Mouse (Mus musculus) hindbrain, embryonic 16.5 days (tissue): ENCODE measurements around the gene Pnpla8. TPM values are rescaled to one million over a fixed set of nuclear protein-coding genes. Genes with fewer than 3 reads are reported as not detected.
A peak's percentile ranks its signal among the peaks of the same experiment; 100 is the strongest.
"Not testable (repeated sequence)": the region's sequence is repeated elsewhere in the genome, so short reads cannot be mapped to it uniquely, and the experiment has no call there.

ENCODE experiments used
- ATAC-seq: fragments of 200-750 bp; cut with Nextera tagmentation; 2 replicates; pipeline ENCODE4 v1.8.0; 2017; ENCODE audit warnings: moderate TSS enrichment, moderate library complexity
- H3K27ac ChIP-seq: fragments of 300-500 bp; sonication (generic); 2 replicates; pipeline ENCODE4 v1.5.1; 2014; ENCODE audit warnings: low read depth, mild to moderate bottlenecking, control low read depth, low read length, moderate library complexity
- H3K27me3 ChIP-seq: fragments of 300-500 bp; sonication (generic); replicated peaks from 2 replicates; pipeline ENCODE4 v1.6.1; 2014; ENCODE audit warnings: low read length; ENCODE audit not compliant: control insufficient read depth, insufficient read depth
- H3K36me3 ChIP-seq: fragments of 300-500 bp; sonication (generic); 2 replicates; pipeline ENCODE4 v1.6.1; 2014; ENCODE audit warnings: mild to moderate bottlenecking, low read length, moderate library complexity, mixed read lengths; ENCODE audit not compliant: control insufficient read depth, insufficient read depth
- H3K4me1 ChIP-seq: fragments of 300-500 bp; sonication (generic); 2 replicates; pipeline ENCODE4 v1.6.1; 2014; ENCODE audit warnings: low read depth, low read length; ENCODE audit not compliant: control insufficient read depth, insufficient read depth
- H3K4me2 ChIP-seq: fragments of 300-500 bp; sonication (generic); 2 replicates; pipeline ENCODE4 v1.6.1; 2014; ENCODE audit warnings: mild to moderate bottlenecking, low read length, control low read depth, moderate library complexity
- H3K4me3 ChIP-seq: fragments of 300-500 bp; sonication (generic); 2 replicates; pipeline ENCODE4 v1.5.1; 2014; ENCODE audit warnings: mild to moderate bottlenecking, low read length, control low read depth, moderate library complexity
- H3K9ac ChIP-seq: fragments of 300-500 bp; sonication (generic); 2 replicates; pipeline ENCODE4 v1.6.1; 2014; ENCODE audit warnings: low read depth, mild to moderate bottlenecking, control low read depth, low read length, moderate library complexity
- H3K9me3 ChIP-seq: fragments of 300-500 bp; sonication (generic); 2 replicates; pipeline ENCODE4 v1.6.1; 2014; ENCODE audit warnings: mild to moderate bottlenecking, low read length, moderate library complexity; ENCODE audit not compliant: control insufficient read depth
- WGBS: fragments of 180-500 bp; shearing (Covaris S2); extraction: QIAGEN DNeasy Blood & Tissue Kit; methylation state at CpG from one replicate; pipeline ENCODE4 v1.1.7; 2014; 5-methylcytosine and 5-hydroxymethylcytosine counted together
- polyA plus RNA-seq: library from polyadenylated mRNA; unstranded; fragments of >200 nt; fragmentation: Nextera tagmentation; extraction: Ambion mirVana; gene quantifications from 2 replicates; pipeline ENCODE4 v1.2.1, GENCODE M21; 2015

The Pnpla8 gene
- polyA plus RNA-seq, result 127 and 130 TPM in 2 replicates

- not testable (repeated sequence) for ATAC-seq, H3K36me3 ChIP-seq, H3K9me3 ChIP-seq, H3K27me3 ChIP-seq, H3K27ac ChIP-seq, H3K4me1 ChIP-seq
- WGBS, result 91% methylated on average over 2 of the region's 2 CpGs
- H3K4me2 ChIP-seq, result peak within 1 kb of the TSS; percentile 82
- peak within 1 kb of the TSS; percentile 53 for H3K4me3 ChIP-seq
- peak within 1 kb of the TSS; percentile 74 for H3K9ac ChIP-seq
Observed at GRCm38 (mm10) chr12:44221070-44221469, at the start of gene Pnpla8. TSS of gene Pnpla8 (plus strand) at chr12:44221370.

GRCm38 (mm10) chr12:44176331-44177037 is 44.7 kb upstream of the Pnpla8 start:
- H3K27ac ChIP-seq, result no peak overlapping the region

GRCm38 (mm10) chr12:44177038-44177355 is 44.2 kb upstream of the Pnpla8 start:
- no peak overlapping the region for H3K9ac ChIP-seq
- H3K27ac ChIP-seq, result no peak overlapping the region
- H3K4me1 ChIP-seq, result no peaks in the 10 kb centered on the region; the same call in none of the 2 replicates
- no peaks in the 10 kb centered on the region for H3K36me3 ChIP-seq
- no peaks in the 10 kb centered on the region for H3K9me3 ChIP-seq
- H3K4me2 ChIP-seq, result no peak overlapping the region
- 25% methylated on average over 2 of the region's 2 CpGs for WGBS
- ATAC-seq, result peak; percentile 9; the same call in 1 of the 2 replicates
- no peak overlapping the region for H3K4me3 ChIP-seq
- no peaks in the 10 kb centered on the region for H3K27me3 ChIP-seq

More at GRCm38 (mm10) chr12:44176331-44177037, 44.7 kb upstream of the Pnpla8 start:
- Histone ChIP-seq H3K4me1 (no peaks in the 10 kb centered on the region; the same call in none of the 2 replicates), H3K4me3 (no peak overlapping the region), H3K9me3 (no peaks in the 10 kb centered on the region), H3K27me3 (no peaks in the 10 kb centered on the region), H3K9ac (no peak overlapping the region), H3K4me2 (peak overlapping the region; percentile 20; the same call in 1 of the 2 replicates), H3K36me3 (no peaks in the 10 kb centered on the region)
- WGBS, result 26% methylated on average over 10 of the region's 10 CpGs
- ATAC-seq, result peak; percentile 49; the same call in 1 of the 2 replicates

- H3K27me3 ChIP-seq, result no peaks in the 10 kb centered on the region
- H3K36me3 ChIP-seq, result no peaks in the 10 kb centered on the region
- peak; percentile 95 for ATAC-seq
- H3K4me2 ChIP-seq, result peak overlapping the region; percentile 25; the same call in 1 of the 2 replicates
- H3K4me3 ChIP-seq, result no peak overlapping the region
- 34% methylated on average over 9 of the region's 9 CpGs for WGBS
- H3K9me3 ChIP-seq, result no peaks in the 10 kb centered on the region
- H3K27ac ChIP-seq, result no peak overlapping the region
- no peaks in the 10 kb centered on the region; the same call in none of the 2 replicates for H3K4me1 ChIP-seq
- H3K9ac ChIP-seq, result no peak overlapping the region
Observed at GRCm38 (mm10) chr12:44181081-44181982, 39.8 kb upstream of the Pnpla8 start.

GRCm38 (mm10) chr12:44197873-44198525 is 23.2 kb upstream of the Pnpla8 start:
- Histone ChIP-seq H3K9ac (no peak overlapping the region), H3K4me1 (no peaks in the 10 kb centered on the region), H3K4me3 (no peak overlapping the region), H3K27ac (no peak overlapping the region), H3K9me3 (no peaks in the 10 kb centered on the region), H3K36me3 (no peaks in the 10 kb centered on the region), H3K27me3 (no peaks in the 10 kb centered on the region), H3K4me2 (no peak overlapping the region)
- no peak for ATAC-seq
- WGBS, result 65% methylated on average over 4 of the region's 4 CpGs

DNA sequence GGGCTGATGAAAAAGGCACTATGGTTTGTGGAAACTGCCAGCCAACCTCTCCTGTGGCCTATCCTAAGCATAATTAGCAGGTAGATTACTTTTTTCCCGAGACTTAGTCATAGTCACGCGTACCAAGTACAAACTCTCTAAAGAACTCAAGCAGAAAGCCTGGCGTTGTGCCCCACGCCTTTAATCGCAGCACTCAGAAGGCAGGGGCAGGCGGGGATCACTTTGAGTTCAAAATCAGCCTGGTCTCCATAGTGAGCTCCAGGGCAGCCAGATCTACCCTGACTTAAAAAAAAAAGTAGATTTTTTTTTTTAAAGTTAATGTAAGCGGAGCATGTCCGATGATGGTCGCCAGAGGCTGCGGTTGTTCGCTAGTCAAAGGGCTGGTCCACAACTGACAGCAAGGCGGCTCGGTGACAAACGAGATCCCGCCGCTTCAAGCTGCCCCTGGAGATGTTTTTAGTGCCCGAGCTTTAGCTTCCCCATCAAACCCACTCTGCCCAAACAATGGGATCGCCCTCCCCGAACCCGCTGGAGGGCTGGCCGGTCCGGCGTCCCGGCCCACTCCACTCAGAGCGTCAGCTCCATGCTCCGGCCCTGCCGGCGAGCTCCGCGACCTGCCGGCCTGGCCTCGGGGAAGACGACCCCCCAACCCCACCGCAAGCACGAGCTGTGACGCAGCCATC is 11.9 kb upstream of the Pnpla8 start:
- Histone ChIP-seq H3K4me3 (peak overlapping the region; percentile 98), H3K27ac (peak overlapping the region; percentile 88), H3K9ac (peak overlapping the region; percentile 86), H3K4me2 (peak overlapping the region; percentile 80), H3K36me3 (no peaks in the 10 kb centered on the region), H3K9me3 (no peaks in the 10 kb centered on the region), H3K4me1 (peaks cover 7% of the 10 kb centered on the region), H3K27me3 (no peaks in the 10 kb centered on the region)
- ATAC-seq, result no peak
- 0% methylated on average over 37 of the region's 37 CpGs for WGBS

GRCm38 (mm10) chr12:44209824-44210752 is 11.1 kb upstream of the Pnpla8 start, which contains the start of gene Dnajb9:
TSS of gene Dnajb9 (minus strand) at chr12:44210326.
- H3K4me1 ChIP-seq, result peaks cover 7% of the 10 kb centered on the region
- no peaks in the 10 kb centered on the region for H3K9me3 ChIP-seq
- ATAC-seq, result peak; percentile 98
- H3K27ac ChIP-seq, result peak within 1 kb of the TSS; percentile 88
- under 1% methylated on average over 77 of the region's 77 CpGs for WGBS
- no peaks in the 10 kb centered on the region for H3K27me3 ChIP-seq
- H3K9ac ChIP-seq, result peak within 1 kb of the TSS; percentile 86
- H3K4me2 ChIP-seq, result peak within 1 kb of the TSS; percentile 80
- H3K36me3 ChIP-seq, result no peaks in the 10 kb centered on the region
- H3K4me3 ChIP-seq, result peak within 1 kb of the TSS; percentile 98

- no peak overlapping the region for H3K27ac ChIP-seq
- no peak overlapping the region for H3K4me3 ChIP-seq
- ATAC-seq, result no peak
- H3K27me3 ChIP-seq, result no peaks in the 10 kb centered on the region
- H3K4me2 ChIP-seq, result no peak overlapping the region
- H3K9ac ChIP-seq, result no peak overlapping the region
- H3K4me1 ChIP-seq, result peaks cover 7% of the 10 kb centered on the region
- 92% methylated on average over 3 of the region's 3 CpGs for WGBS
- H3K36me3 ChIP-seq, result no peaks in the 10 kb centered on the region
- H3K9me3 ChIP-seq, result no peaks in the 10 kb centered on the region
Observed at GRCm38 (mm10) chr12:44211555-44211954, 9.6 kb upstream of the Pnpla8 start.
